Mouse (Mus musculus): Measurements from ENCODE around the gene Cma2.
"Not testable (repeated sequence)": the region's sequence is repeated elsewhere in the genome, so short reads cannot be mapped to it uniquely, and the experiment has no call there.

Cma2 gene

GRCm38 (mm10) chr14:55950346-55951030, at the start of gene Cma2:
Gene Cma2 (plus strand): TSS chr14:55950980.
- DNase-seq (ENCODE audit: low spot score in 2 of 2), result no peak

DNA sequence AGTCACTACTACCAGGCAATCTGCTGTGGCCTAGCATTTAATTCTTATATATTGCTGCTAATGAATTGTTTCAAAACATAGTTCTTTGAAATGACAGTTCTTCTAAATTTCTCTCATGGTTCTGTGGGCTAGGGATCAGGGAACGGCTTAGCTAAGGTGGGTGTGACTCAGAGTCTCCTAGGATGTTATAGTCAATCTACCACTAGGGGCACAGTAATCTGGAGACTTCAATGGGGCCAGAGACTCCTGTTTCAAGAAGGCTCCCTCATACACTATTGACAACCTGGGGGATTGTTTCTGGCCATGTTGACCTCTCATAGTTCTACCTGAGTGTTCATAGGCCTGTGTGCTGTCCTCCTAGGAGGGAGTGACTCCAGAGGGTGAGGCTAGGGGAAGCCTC, 45.3 kb upstream of the Cma2 start:
- DNase-seq (ENCODE audit: low spot score in 2 of 2), result no peak

DNA sequence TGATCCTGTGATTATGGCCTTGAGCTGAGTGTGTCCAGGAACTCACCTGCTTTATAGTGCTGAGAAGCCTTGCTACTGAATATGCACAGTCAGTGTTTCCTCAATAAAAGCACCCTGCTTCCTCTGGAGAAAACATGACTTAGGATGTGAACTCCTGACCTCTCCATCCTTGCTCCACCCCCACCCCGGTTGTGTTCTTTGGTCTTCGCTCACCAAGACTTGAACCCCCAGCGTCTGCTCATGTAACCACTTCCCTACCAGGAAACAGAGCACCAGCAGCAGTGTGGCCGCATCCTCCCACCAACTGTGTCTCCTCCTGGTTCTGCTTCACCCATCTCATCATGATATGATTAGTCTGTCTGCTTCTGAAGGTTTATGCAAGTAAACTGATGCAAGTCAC, 37.4 kb upstream of the Cma2 start:
- DNase-seq (ENCODE audit: low spot score in 2 of 2), result no peak

DNA sequence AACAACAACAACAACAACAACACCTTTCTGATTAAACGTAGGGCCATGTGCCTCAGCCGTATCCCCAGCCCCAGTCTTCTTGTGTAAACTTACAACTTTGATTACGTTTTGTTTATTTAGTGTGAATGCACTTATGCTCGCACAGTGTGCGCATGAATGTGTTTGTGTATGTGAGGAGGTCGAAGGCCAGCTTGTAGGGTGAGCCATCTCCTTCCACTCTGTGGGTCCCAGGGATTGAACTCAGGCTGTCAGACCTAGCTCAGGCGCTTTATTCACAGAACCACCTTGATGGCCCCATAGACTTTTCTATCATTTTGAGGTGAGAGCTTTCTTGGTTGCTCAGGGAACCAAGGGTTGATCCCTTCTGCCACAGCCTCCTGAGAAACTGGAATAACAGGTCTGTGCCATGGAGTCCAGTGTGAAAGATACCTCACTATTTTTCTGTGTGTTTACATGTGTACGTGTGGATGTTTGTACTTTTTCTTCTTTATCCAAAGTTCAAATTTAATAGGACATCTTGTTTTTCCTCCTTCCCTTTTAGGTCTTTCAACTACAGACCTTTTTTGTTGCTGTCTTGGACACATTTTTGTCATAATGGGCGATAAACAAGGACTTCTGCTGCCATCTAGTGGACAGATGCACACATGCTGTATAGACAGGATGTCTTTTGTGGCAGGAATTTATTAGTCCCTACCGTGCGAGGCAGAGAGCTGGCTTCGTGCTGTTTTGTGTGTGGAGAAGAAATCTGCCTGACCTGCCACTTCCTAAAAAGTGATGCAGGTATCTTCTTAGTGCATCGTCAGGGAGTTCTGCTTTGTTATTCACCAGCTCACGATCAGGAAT, 32.3 kb upstream of the Cma2 start:
- peak; percentile 35 to 76 for DNase-seq (ENCODE audit: low spot score in 2 of 2)

- peak in 1 of 2 experiments; percentile 42 for DNase-seq (ENCODE audit: low spot score in 2 of 2)
Measured at GRCm38 (mm10) chr14:55922475-55923232, 28.1 kb upstream of the Cma2 start.

GRCm38 (mm10) chr14:55926847-55927246, 23.9 kb upstream of the Cma2 start:
- no peak for DNase-seq (ENCODE audit: low spot score in 2 of 2)

- DNase-seq (ENCODE audit: low spot score in 2 of 2), result no peak
Measured at GRCm38 (mm10) chr14:55929263-55929997, 21.4 kb upstream of the Cma2 start.

- DNase-seq (ENCODE audit: low spot score in 2 of 2), result no peak
Measured at GRCm38 (mm10) chr14:55933586-55933985, 17.2 kb upstream of the Cma2 start.

DNA sequence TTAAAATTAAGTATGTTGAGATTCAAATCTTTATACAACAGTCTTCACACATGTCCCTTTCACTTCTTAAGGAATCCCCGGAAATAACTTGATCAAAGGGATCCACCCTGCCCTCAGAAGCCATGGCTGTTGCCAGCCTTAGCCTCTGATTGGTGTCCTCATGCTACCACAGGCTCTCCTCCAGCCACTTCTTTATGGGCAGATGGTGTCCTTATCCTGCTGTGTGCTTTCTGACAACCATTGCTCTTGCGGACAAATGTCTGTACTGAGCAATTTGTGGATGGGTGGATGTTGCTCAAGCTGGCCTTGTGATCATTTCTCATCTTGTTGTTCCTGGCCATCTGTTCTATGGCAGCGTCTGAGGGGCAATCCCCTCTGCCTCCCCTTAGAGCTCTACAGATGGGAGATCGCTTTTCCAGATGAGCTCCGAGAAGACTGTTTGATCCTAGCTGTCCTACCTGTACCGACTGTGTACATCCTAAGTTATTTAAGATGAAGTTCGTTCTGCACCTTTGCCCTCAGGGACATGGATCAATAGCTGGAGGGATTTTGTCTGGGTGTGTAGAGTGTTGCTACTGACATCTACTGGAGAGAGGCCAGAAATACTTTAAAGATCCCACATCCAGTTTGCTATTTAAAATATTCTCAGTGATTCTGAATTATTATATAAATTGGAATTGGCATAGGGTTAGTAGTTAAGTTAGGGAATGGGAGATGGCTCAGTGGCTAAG, 10.5 kb upstream of the Cma2 start:
- DNase-seq (ENCODE audit: low spot score in 2 of 2), result no peak

DNA sequence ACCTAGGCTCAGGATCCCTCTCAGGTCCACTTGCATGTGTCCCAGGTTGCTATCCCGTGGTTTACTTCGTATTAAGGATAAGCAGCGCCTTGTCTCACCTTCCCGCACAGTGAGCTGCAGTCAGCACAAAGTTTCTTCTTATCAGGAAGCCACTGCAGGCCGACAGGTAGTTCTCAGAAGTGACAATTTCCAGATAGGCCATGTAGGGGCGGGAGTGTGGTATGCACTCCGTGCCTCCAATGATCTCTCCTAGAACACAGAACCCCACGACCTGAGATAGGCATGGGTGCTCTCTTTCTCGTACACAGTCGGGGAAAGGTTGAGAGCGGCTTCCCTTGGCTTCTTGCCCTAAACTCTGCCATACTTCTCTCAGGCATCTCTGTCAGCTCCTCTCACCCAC, 7.2 kb upstream of the Cma2 start:
- DNase-seq (ENCODE audit: low spot score in 2 of 2), result no peak

GRCm38 (mm10) chr14:55944575-55944974, 6.2 kb upstream of the Cma2 start, which contains the start of gene Cma1:
Gene Cma1 (minus strand): TSS chr14:55944675.
- DNase-seq (ENCODE audit: low spot score in 2 of 2), result no peak

- DNase-seq (ENCODE audit: low spot score in 2 of 2), result no peak
Measured at GRCm38 (mm10) chr14:55946269-55946969, 4.4 kb upstream of the Cma2 start.

DNA sequence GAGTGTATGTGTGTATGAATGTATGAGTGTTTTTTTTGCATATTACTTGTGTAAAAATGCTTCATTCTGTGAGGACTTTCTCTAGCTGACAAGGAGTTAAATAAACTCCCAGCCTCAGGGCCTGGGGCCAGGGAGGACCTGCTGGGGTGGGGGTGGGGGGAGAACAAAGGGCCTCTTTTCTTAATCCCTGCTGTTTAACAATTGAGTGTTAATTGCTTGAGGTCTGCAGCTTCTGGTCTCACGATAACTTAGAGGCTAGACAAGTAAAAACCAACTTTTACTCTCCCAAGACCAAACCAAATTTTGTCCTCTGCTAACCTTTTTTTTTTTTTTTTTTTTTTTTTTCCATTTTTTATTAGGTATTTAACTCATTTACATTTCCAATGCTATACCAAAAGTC, 12.5 kb downstream of the Cma2 start:
- no peak for DNase-seq (ENCODE audit: low spot score in 2 of 2)

GRCm38 (mm10) chr14:55963900-55964299, 13.1 kb downstream of the Cma2 start:
- DNase-seq (ENCODE audit: low spot score in 2 of 2), result not testable (repeated sequence)

- DNase-seq (ENCODE audit: low spot score in 2 of 2), result not testable (repeated sequence)
Measured at GRCm38 (mm10) chr14:55987464-55987863, 36.7 kb downstream of the Cma2 start.

- DNase-seq (ENCODE audit: low spot score in 2 of 2), result no peak
Measured at GRCm38 (mm10) chr14:56013147-56013546, 62.4 kb downstream of the Cma2 start.

GRCm38 (mm10) chr14:56013924-56014323, 63.1 kb downstream of the Cma2 start:
- DNase-seq (ENCODE audit: low spot score in 2 of 2), result no peak

- not testable (repeated sequence) for DNase-seq (ENCODE audit: low spot score in 2 of 2)
Measured at GRCm38 (mm10) chr14:56017671-56018070, 66.9 kb downstream of the Cma2 start, which contains the start of gene Mcpt1. Gene Mcpt1 (plus strand): TSS chr14:56017971.

DNA sequence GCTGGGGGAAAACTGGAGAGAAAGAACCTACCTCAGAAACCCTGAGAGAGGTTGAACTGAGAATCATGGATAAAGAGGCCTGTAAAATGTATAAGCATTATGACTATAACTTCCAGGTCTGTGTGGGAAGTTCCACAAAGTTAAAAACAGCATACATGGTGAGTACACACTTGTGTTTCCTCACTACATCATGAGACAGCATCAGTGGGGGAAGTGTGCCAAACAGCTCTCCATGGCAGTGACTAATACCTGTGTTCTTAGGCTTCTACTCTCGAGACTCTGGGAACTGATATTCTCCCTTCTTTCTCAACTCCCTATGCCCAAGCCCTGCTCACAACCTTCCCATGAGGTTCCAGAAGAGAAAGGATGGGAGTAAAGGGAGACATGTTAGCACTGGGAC, 68.7 kb downstream of the Cma2 start:
- no peak for DNase-seq (ENCODE audit: low spot score in 2 of 2)

GRCm38 (mm10) chr14:56021305-56021704, 70.5 kb downstream of the Cma2 start:
- DNase-seq (ENCODE audit: low spot score in 2 of 2), result not testable (repeated sequence)

Data from spleen, postnatal 10 days (tissue).